Mouse (Mus musculus): ENCODE data around the gene Rnf25. TPM values are rescaled to one million over a fixed set of nuclear protein-coding genes. Genes with fewer than 3 reads are reported as not detected.

The Rnf25 gene
- polyA plus RNA-seq, 1 experiment from 2014 or later = 22.9 TPM

GRCm38 (mm10) chr1:74587233-74587772, 13.9 kb downstream of the Rnf25 start:
- no peak for ATAC-seq (ENCODE audit: insufficient number of reproducible peaks, low FRiP score)
- peak overlapping the region; percentile 91 for H3K4me3 ChIP-seq
- H3K27ac ChIP-seq (ENCODE audit: poor library complexity, severe bottlenecking) = peak overlapping the region; percentile 72
- under 1% methylated on average over 24 of the region's 24 CpGs for WGBS
- no peaks in the 10 kb centered on the region for H3K9me3 ChIP-seq (replicated peaks)
- H3K4me2 ChIP-seq = peak overlapping the region; percentile 93
- no peaks in the 10 kb centered on the region for H3K27me3 ChIP-seq (replicated peaks)
- peaks cover 36% of the 10 kb centered on the region for H3K36me3 ChIP-seq
- peak overlapping the region; percentile 91 for H3K9ac ChIP-seq
- peaks cover 31% of the 10 kb centered on the region for H3K4me1 ChIP-seq (replicated peaks)

DNA sequence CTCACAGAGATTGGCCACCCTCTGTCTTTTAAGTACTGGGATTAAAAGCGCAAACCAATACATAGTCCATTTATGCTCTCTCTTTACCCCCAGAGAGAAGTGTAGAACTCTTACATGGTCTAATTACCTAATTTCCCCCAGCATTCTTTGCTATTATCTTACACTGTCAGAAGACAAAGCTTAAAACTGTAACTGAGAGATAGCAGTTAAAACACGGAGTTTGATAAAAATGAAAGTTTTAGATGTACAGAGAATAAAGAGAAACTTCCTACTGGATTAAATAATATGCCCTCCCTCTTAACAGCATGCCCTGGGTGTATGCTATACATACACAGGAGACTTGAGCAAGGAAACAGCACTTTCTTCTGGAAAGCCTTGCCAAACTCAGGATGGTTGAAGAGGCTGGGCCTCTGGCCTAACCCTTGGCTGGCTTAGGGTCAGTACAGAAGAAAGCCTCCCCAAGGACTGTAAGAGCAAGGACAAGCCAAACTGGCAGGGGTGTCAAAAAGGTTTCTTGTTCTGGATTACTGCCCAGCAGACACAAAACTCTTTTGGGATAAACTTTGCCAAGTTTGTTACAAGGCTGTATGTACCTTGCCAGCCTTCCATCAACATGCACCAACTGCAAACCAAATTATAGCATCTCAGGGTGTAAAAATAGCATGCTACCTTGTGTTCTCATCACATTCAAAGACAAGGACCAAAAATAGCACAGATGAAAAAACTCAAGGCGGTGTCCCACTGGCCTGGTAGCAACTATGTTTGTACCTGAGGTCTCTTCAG, 16.4 kb downstream of the Rnf25 start:
- Histone ChIP-seq H3K4me1 (replicated peaks) (peaks cover 31% of the 10 kb centered on the region), H3K4me3 (no peak overlapping the region), H3K9me3 (replicated peaks) (no peaks in the 10 kb centered on the region), H3K9ac (0 out of 2 replicates have a peak overlapping the region, but pooled peaks have one; percentile 18), H3K4me2 (peak overlapping the region; percentile 15; the same call in 1 of the 2 replicates), H3K27ac (ENCODE audit: poor library complexity, severe bottlenecking) (peak overlapping the region; percentile 62; the same call in 1 of the 2 replicates), H3K36me3 (peaks cover 27% of the 10 kb centered on the region), H3K27me3 (replicated peaks) (no peaks in the 10 kb centered on the region)
- no peak for ATAC-seq (ENCODE audit: insufficient number of reproducible peaks, low FRiP score)
- 78% methylated on average over 3 of the region's 3 CpGs for WGBS

GRCm38 (mm10) chr1:74582621-74583020, 18.6 kb downstream of the Rnf25 start:
- ATAC-seq (ENCODE audit: insufficient number of reproducible peaks, low FRiP score) = no peak
- H3K4me2 ChIP-seq = no peak overlapping the region
- H3K36me3 ChIP-seq = peaks cover 45% of the 10 kb centered on the region
- 80% methylated on average over 3 of the region's 3 CpGs for WGBS
- no peaks in the 10 kb centered on the region for H3K27me3 ChIP-seq (replicated peaks)
- no peak overlapping the region for H3K4me3 ChIP-seq
- H3K27ac ChIP-seq (ENCODE audit: poor library complexity, severe bottlenecking) = no peak overlapping the region
- H3K4me1 ChIP-seq (replicated peaks) = peaks cover 23% of the 10 kb centered on the region
- H3K9me3 ChIP-seq (replicated peaks) = no peaks in the 10 kb centered on the region
- no peak overlapping the region for H3K9ac ChIP-seq

GRCm38 (mm10) chr1:74569739-74570719, 31.2 kb downstream of the Rnf25 start:
- H3K9me3 ChIP-seq (replicated peaks) = no peaks in the 10 kb centered on the region
- no peak overlapping the region for H3K4me2 ChIP-seq
- H3K27ac ChIP-seq (ENCODE audit: poor library complexity, severe bottlenecking) = no peak overlapping the region
- H3K27me3 ChIP-seq (replicated peaks) = no peaks in the 10 kb centered on the region
- ATAC-seq (ENCODE audit: insufficient number of reproducible peaks, low FRiP score) = no peak
- no peak overlapping the region for H3K4me3 ChIP-seq
- 83% methylated on average over 29 of the region's 29 CpGs for whole genome bisulfite sequencing
- H3K4me1 ChIP-seq (replicated peaks) = no peaks in the 10 kb centered on the region
- peaks cover 89% of the 10 kb centered on the region for H3K36me3 ChIP-seq
- no peak overlapping the region for H3K9ac ChIP-seq

- Histone ChIP-seq H3K4me3 (no peak overlapping the region), H3K27me3 (replicated peaks) (no peaks in the 10 kb centered on the region), H3K4me2 (no peak overlapping the region), H3K9ac (no peak overlapping the region), H3K9me3 (replicated peaks) (no peaks in the 10 kb centered on the region), H3K27ac (ENCODE audit: poor library complexity, severe bottlenecking) (no peak overlapping the region), H3K36me3 (peaks cover 66% of the 10 kb centered on the region), H3K4me1 (replicated peaks) (no peaks in the 10 kb centered on the region)
- 89% methylated on average over 6 of the region's 6 CpGs for WGBS
- ATAC-seq (ENCODE audit: insufficient number of reproducible peaks, low FRiP score) = no peak
Observed at GRCm38 (mm10) chr1:74565834-74566233, 35.4 kb downstream of the Rnf25 start.

DNA sequence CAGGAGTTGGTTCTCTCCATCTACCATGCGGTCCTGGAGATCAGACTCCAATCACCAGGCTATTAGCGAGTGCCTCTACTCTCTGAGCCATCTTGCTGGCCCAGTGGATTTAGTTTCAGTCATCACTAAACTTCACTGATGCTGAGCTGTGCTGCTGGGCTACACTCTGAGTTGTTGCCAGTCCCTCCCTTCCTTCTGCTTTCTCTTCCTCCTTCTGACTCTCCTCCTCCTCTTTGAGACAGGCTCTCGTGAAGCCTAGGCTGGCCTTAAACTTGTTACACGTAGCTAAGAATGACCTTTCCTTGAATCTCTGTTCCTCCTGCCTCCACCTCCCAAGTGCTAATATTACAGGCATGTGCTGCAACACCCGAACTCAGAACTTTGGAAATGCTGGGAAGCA, 42.1 kb downstream of the Rnf25 start:
- Histone ChIP-seq H3K27me3 (replicated peaks) (no peaks in the 10 kb centered on the region), H3K4me2 (no peak overlapping the region), H3K9me3 (replicated peaks) (no peaks in the 10 kb centered on the region), H3K36me3 (peaks cover 6% of the 10 kb centered on the region), H3K4me3 (no peak overlapping the region), H3K27ac (ENCODE audit: poor library complexity, severe bottlenecking) (no peak overlapping the region), H3K4me1 (replicated peaks) (no peaks in the 10 kb centered on the region), H3K9ac (no peak overlapping the region)
- 75% methylated on average over 5 of the region's 5 CpGs for WGBS
- ATAC-seq (ENCODE audit: insufficient number of reproducible peaks, low FRiP score) = no peak

DNA sequence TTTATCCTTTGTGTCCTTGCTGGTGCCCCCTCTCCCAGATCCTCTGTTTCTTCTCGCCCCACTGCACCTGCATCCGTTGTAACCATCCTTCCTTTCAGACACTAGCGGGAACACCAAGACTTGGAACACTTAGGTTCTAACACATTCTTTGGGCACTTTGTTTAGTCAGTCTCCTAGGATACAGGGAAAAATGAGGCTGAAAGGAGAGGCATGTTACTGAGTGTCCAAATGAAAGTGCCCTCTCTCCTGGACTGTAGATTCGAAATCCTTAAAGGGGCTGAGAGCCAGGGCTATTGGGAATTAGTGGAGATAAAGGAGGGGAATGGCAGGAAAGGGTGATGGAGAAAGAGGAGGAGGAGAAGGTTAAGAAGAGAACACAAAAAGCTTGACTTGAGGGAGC, 57.0 kb downstream of the Rnf25 start, which contains the start of gene Usp37:
TSS of gene Usp37 (minus strand) at position 101 of the 400 bp plus-strand sequence.
- Histone ChIP-seq H3K9ac (no peak within 1 kb of the TSS), H3K27me3 (replicated peaks) (peaks cover 14% of the 10 kb centered on the region; the same call in 1 of the 2 replicates), H3K36me3 (no peaks in the 10 kb centered on the region), H3K9me3 (replicated peaks) (no peaks in the 10 kb centered on the region), H3K27ac (ENCODE audit: poor library complexity, severe bottlenecking) (no peak within 1 kb of the TSS), H3K4me1 (replicated peaks) (peaks cover 6% of the 10 kb centered on the region), H3K4me3 (no peak within 1 kb of the TSS), H3K4me2 (no peak within 1 kb of the TSS)
- 81% methylated on average over 4 of the region's 4 CpGs for WGBS
- no peak for ATAC-seq (ENCODE audit: insufficient number of reproducible peaks, low FRiP score)

Small RNA genes within 50 kb of the gene (microRNA-seq; reads per million reads assigned to microRNA genes)
- gene Gm25035 = not detected

Other genes with a start within 250 kb of the Rnf25 start
- 0.46 TPM in 2 replicates for gene Catip, start 239.3 kb downstream of the Rnf25 start, polyA plus RNA-seq (2016; fragmentation: Nextera tagmentation; extraction: Ambion mirVana)
- 1.3 and 1.5 TPM in 2 replicates for gene Slc11a1, start 226.2 kb downstream of the Rnf25 start, polyA plus RNA-seq (2016; fragmentation: Nextera tagmentation; extraction: Ambion mirVana)
- 54.5 and 55.9 TPM in 2 replicates for gene Ctdsp1, start 209.9 kb downstream of the Rnf25 start, polyA plus RNA-seq (2016; fragmentation: Nextera tagmentation; extraction: Ambion mirVana)
- 0.27 and 0.28 TPM in 2 replicates for gene Vil1, start 192.0 kb downstream of the Rnf25 start, polyA plus RNA-seq (2016; fragmentation: Nextera tagmentation; extraction: Ambion mirVana)
- 36.0 and 36.7 TPM in 2 replicates for gene Cnot9, start 95.3 kb downstream of the Rnf25 start, polyA plus RNA-seq (2016; fragmentation: Nextera tagmentation; extraction: Ambion mirVana)
- gene Plcd4, start 58.5 kb downstream of the Rnf25 start, polyA plus RNA-seq (2016; fragmentation: Nextera tagmentation; extraction: Ambion mirVana) = 0.18 and 0.36 TPM in 2 replicates
- gene Usp37, start 57.1 kb downstream of the Rnf25 start, polyA plus RNA-seq (2016; fragmentation: Nextera tagmentation; extraction: Ambion mirVana) = 24.7 and 26.8 TPM in 2 replicates
- gene Zfp142, start 13.2 kb downstream of the Rnf25 start, polyA plus RNA-seq (2016; fragmentation: Nextera tagmentation; extraction: Ambion mirVana) = 5.9 and 7.9 TPM in 2 replicates
- 19.0 and 20.1 TPM in 2 replicates for gene Bcs1l, start 13.1 kb downstream of the Rnf25 start, polyA plus RNA-seq (2016; fragmentation: Nextera tagmentation; extraction: Ambion mirVana)
- 4.4 and 4.9 TPM in 2 replicates for gene Stk36, start within 50 bp of the Rnf25 start, polyA plus RNA-seq (2016; fragmentation: Nextera tagmentation; extraction: Ambion mirVana)
- 25.1 and 25.8 TPM in 2 replicates for gene Ttll4, start 60.3 kb upstream of the Rnf25 start, polyA plus RNA-seq (2016; fragmentation: Nextera tagmentation; extraction: Ambion mirVana)
- gene Cyp27a1, start 112.2 kb upstream of the Rnf25 start, polyA plus RNA-seq (2016; fragmentation: Nextera tagmentation; extraction: Ambion mirVana) = 13.5 and 13.8 TPM in 2 replicates
- gene Prkag3, start 147.8 kb upstream of the Rnf25 start, polyA plus RNA-seq (2016; fragmentation: Nextera tagmentation; extraction: Ambion mirVana) = 6.0 and 7.2 TPM in 2 replicates
- gene Wnt6, start 170.5 kb upstream of the Rnf25 start, polyA plus RNA-seq (2016; fragmentation: Nextera tagmentation; extraction: Ambion mirVana) = 0.41 and 1.3 TPM in 2 replicates
- 0.28 TPM in 1 of 2 replicates, not detected in the other for gene Wnt10a, start 190.1 kb upstream of the Rnf25 start, polyA plus RNA-seq (2016; fragmentation: Nextera tagmentation; extraction: Ambion mirVana)

All from heart, embryonic 12.5 days (tissue).